Mouse (Mus musculus) small intestine, adult 10 weeks (tissue): ENCODE results near the gene G6pc. TPM values are rescaled to one million over a fixed set of nuclear protein-coding genes. Genes with fewer than 3 reads are reported as not detected.

ENCODE experiments used
- polyA plus RNA-seq: library from polyadenylated mRNA; stranded (reverse); fragments of 350-450 nt; fragmentation: Illumina TruSeq; extraction: RNeasy Lipid Tissue Mini Kit (QIAGEN cat#74804); gene quantifications from one replicate; pipeline ENCODE4 v1.2.3, GENCODE M21; 2014; ENCODE audit warnings: low replicate concordance

Gene G6pc
- 126 TPM for polyA plus RNA-seq

GRCm38 (mm10) chr11:101367326-101367935, at the start of gene G6pc:
Gene G6pc (plus strand): TSS chr11:101367561.

DNA sequence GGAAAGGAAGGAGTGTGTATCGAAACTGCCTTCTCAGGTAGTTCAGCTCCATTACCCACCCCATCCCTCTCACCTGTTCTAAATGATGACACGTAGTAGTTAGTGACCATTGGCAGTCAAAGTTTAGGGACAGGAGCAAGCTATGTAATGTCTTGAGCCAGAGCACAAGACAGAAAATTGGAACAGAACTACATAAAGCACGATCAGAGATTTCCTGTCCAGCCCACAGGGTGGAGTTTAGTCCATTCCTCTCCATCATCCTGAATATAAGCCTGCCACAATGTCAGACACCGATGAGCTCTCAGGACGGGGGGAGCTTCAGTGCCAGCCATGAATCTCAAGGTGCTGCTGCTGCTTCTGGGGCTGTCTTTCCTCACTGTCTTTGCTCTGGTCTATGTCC, 42.6 kb upstream of the G6pc start, which contains the start of gene Aoc2:
Gene Aoc2, plus strand, starts transcription at position 301 of the 400 bp plus-strand sequence.

DNA sequence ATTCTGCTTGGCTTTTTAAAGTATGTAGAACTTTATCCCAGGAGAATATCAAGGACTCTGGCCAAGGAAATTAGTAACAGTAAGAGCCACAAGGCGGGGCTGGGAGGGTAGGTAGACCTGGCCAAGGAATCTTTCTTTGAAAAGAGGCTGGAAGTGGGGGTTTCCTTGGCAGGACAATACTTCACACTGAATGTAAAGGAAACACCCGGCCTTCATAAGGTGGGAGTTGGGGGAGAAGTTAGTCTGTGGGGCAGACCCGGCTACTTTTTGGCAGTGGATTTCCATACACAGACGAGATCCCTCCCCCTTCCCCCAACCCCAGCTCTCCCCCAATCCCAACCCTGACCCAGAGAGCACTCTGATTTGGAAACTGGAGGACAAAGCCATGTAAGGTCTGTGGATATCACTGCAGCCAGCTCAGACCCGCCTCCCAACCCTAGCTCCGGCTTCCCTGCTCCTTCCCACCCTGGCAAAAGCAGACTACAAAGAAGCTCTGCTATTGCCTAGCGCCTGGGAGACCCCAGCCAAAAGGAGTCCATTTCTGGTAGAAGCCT, 36.9 kb upstream of the G6pc start, which contains the start of gene Aoc3:
Gene Aoc3, plus strand, starts transcription at position 235 of the 554 bp plus-strand sequence.

GRCm38 (mm10) chr11:101417101-101417855, 49.9 kb downstream of the G6pc start, which contains the start of gene Aarsd1:
Gene Aarsd1 (minus strand): TSS chr11:101417615.

DNA sequence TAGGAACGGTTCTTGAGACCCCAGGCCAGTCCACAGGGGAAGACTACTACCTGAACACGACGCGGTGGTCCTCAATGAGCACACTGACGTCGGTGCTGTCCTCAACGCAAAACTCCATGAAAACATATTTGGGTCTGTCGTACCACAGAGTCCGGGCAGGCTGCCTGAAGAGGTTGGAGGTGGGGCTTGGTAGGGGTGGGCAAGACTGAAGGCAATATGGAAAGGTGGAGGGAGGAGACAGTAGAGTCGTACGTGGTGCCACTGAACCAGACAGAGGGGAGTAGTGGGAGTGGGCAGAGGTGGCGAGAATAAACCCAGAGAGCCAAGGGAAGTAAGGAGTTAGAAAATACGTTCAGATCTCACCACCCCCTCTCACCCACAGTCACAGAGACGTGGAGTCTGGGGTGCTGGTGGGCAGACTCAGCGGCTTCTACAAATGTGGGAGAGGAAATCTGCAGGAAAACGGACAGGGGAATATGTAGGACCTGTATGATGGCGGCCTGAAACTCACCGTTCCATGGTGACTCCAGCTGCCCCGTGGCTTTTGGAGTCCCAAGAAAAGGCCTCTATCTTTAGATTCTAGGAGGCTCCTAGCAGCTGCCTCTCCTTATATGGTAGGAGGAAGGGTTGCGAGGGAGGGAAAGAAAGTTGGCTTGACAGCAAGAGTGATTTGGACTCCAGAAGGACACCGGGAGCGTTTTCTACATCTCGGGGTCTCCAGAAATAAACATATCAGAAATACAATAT, 56.9 kb downstream of the G6pc start, which contains the start of gene Gm27029:
Gene Gm27029, minus strand, starts transcription at position 692 of the 747 bp plus-strand sequence.

GRCm38 (mm10) chr11:101424925-101425813, 57.8 kb downstream of the G6pc start, which contains the start of the genes Rundc1 and Ptges3l:
Gene Rundc1 (plus strand): TSS chr11:101425085.
Gene Ptges3l (minus strand): TSS chr11:101425333.

Other genes starting within 250 kb of the G6pc start
- gene Retreg3, start 247.7 kb upstream of the G6pc start, polyA plus RNA-seq = 33.3 TPM
- 0.82 TPM for gene Tubg1, start 247.6 kb upstream of the G6pc start, polyA plus RNA-seq
- not detected for gene Tubg2, start 211.7 kb upstream of the G6pc start, polyA plus RNA-seq
- gene Cntnap1, start 197.0 kb upstream of the G6pc start, polyA plus RNA-seq = 0.22 TPM
- gene Plekhh3, start 196.2 kb upstream of the G6pc start, polyA plus RNA-seq = 0.52 TPM
- not detected for gene Ccr10, start 192.1 kb upstream of the G6pc start, polyA plus RNA-seq
- 22.1 TPM for gene Ezh1, start 141.1 kb upstream of the G6pc start, polyA plus RNA-seq
- 1.6 TPM for gene Ramp2, start 121.5 kb upstream of the G6pc start, polyA plus RNA-seq
- 73.6 TPM for gene Vps25, start 113.9 kb upstream of the G6pc start, polyA plus RNA-seq
- not detected for gene Wnk4, start 107.0 kb upstream of the G6pc start, polyA plus RNA-seq
- 2.6 TPM for gene Cntd1, start 88.5 kb upstream of the G6pc start, polyA plus RNA-seq
- 4.3 TPM for gene Coa3, start 88.4 kb upstream of the G6pc start, polyA plus RNA-seq
- 158 TPM for gene Becn1, start 65.3 kb upstream of the G6pc start, polyA plus RNA-seq
- gene Psme3, start 51.3 kb upstream of the G6pc start, polyA plus RNA-seq = 194 TPM
- gene Aoc2, start 42.5 kb upstream of the G6pc start, polyA plus RNA-seq = 0.59 TPM
- 8.7 TPM for gene Aoc3, start 37.0 kb upstream of the G6pc start, polyA plus RNA-seq
- gene Aarsd1, start 50.1 kb downstream of the G6pc start, polyA plus RNA-seq = 2.6 TPM
- gene Gm27029, start 57.2 kb downstream of the G6pc start, polyA plus RNA-seq = 0.33 TPM
- 2.7 TPM for gene Rundc1, start 57.5 kb downstream of the G6pc start, polyA plus RNA-seq
- gene Ptges3l, start 57.8 kb downstream of the G6pc start, polyA plus RNA-seq = 0.30 TPM
- 50.2 TPM for gene Rpl27, start 74.7 kb downstream of the G6pc start, polyA plus RNA-seq
- 4.6 TPM for gene Ifi35, start 80.8 kb downstream of the G6pc start, polyA plus RNA-seq
- gene Rnd2, start 97.4 kb downstream of the G6pc start, polyA plus RNA-seq = 14.3 TPM
- gene Vat1, start 98.7 kb downstream of the G6pc start, polyA plus RNA-seq = 1.1 TPM
- gene Brca1, start 184.4 kb downstream of the G6pc start, polyA plus RNA-seq = 5.6 TPM
- gene Nbr1, start 184.6 kb downstream of the G6pc start, polyA plus RNA-seq = 182 TPM
- 38.4 TPM for gene Tmem106a, start 214.7 kb downstream of the G6pc start, polyA plus RNA-seq
- not detected for gene Gm11634, start 231.7 kb downstream of the G6pc start, polyA plus RNA-seq